ENCODE assay signal across 8 mouse cellular contexts in genomic region chr2:90782458-90782857, GRCm38 (mm10). TPM values are rescaled to one million over a fixed set of nuclear protein-coding genes. Genes with fewer than 3 reads are reported as not detected.
A peak's percentile ranks its signal among the peaks of the same experiment; 100 is the strongest.
DNase-seq lines count a peak whose midpoint lies in the region; ATAC-seq and TF ChIP-seq lines count a peak whose summit lies in the region.

Gene Agbl2 (plus strand): TSS chr2:90782727.

- peak within 1 kb of the TSS; percentile 38 for H3K4me3 ChIP-seq in spleen, adult 2 months (ENCODE audit: extremely low read depth, insufficient read depth, insufficient read length)
- peak within 1 kb of the TSS; percentile 51 to 58 for H3K4me3 ChIP-seq in heart, embryonic 14.5 days (ENCODE audit: control insufficient read depth in 1 of 2, insufficient read depth in 1 of 2, low read depth in 1 of 2, low read length in 2 of 2)
- peak within 1 kb of the TSS; percentile 47 for H3K4me3 ChIP-seq in limb, embryonic 12.5 days (replicated peaks)
- H3K4me3 ChIP-seq in midbrain, embryonic 11.5 days (ENCODE audit: low read depth, low read length) = peak within 1 kb of the TSS; percentile 26

- TF ChIP-seq CTCF in spleen, adult 2 months (IDR thresholded peaks at IDR 0.05; ENCODE audit: extremely low read depth, insufficient read depth, insufficient read length, insufficient replicate concordance) = no peak

- peak within 1 kb of the TSS; percentile 71 for H3K9ac ChIP-seq in heart, embryonic 14.5 days (ENCODE audit: low read length)
- H3K9ac ChIP-seq in limb, embryonic 12.5 days (replicated peaks) = peak within 1 kb of the TSS; percentile 58
- H3K9ac ChIP-seq in midbrain, embryonic 11.5 days (ENCODE audit: low read length) = peak within 1 kb of the TSS; percentile 49

- H3K4me2 ChIP-seq in heart, embryonic 14.5 days (ENCODE audit: low read length) = peak within 1 kb of the TSS; percentile 96
- H3K4me2 ChIP-seq in limb, embryonic 12.5 days = peak within 1 kb of the TSS; percentile 94
- peak within 1 kb of the TSS; percentile 63 for H3K4me2 ChIP-seq in midbrain, embryonic 11.5 days

- H3K36me3 ChIP-seq in spleen, adult 2 months (ENCODE audit: control insufficient read depth, insufficient read depth, low read length) = peaks cover 32% of the 10 kb centered on the region
- peaks cover 36% of the 10 kb centered on the region for H3K36me3 ChIP-seq in heart, embryonic 14.5 days (ENCODE audit: control insufficient read depth, insufficient read depth, low read length)
- peaks cover 31% of the 10 kb centered on the region for H3K36me3 ChIP-seq in limb, embryonic 12.5 days
- peaks cover 18% of the 10 kb centered on the region; the same call in 1 of the 2 replicates for H3K36me3 ChIP-seq in midbrain, embryonic 11.5 days (ENCODE audit: control insufficient read depth, insufficient read depth, low read length)

- WGBS in spleen, adult 2 months = 9% methylated on average over 11 of the region's 11 CpGs
- WGBS in heart, embryonic 14.5 days = 4% methylated on average over 11 of the region's 11 CpGs
- 3% methylated on average over 11 of the region's 11 CpGs for WGBS in limb, embryonic 12.5 days
- WGBS in midbrain, embryonic 11.5 days = 6% methylated on average over 11 of the region's 11 CpGs

- H3K27ac ChIP-seq in spleen, adult 2 months (ENCODE audit: insufficient read depth, low read length) = no peak within 1 kb of the TSS
- H3K27ac ChIP-seq in heart, embryonic 14.5 days (replicated peaks in 1 of 2; ENCODE audit: control insufficient read depth in 1 of 2, insufficient read depth in 1 of 2, low read depth in 2 of 2, low read length in 2 of 2) = no peak within 1 kb of the TSS
- no peak within 1 kb of the TSS; the same call in 1 of the 2 replicates for H3K27ac ChIP-seq in limb, embryonic 12.5 days
- H3K27ac ChIP-seq in midbrain, embryonic 11.5 days (ENCODE audit: low read depth, low read length) = no peak within 1 kb of the TSS

- no peak for TF ChIP-seq POLR2A in spleen, adult 2 months (IDR thresholded peaks at IDR 0.05; ENCODE audit: low read depth, low read length)

- DNase-seq in spleen, adult 2 months (ENCODE audit: low read depth in 1 of 2, low spot score in 2 of 2) = no peak
- DNase-seq in spleen, postnatal 36 days (ENCODE audit: low spot score in 2 of 2) = no peak
- peak; percentile 69 for DNase-seq in embryo, embryonic 10.5 days (ENCODE audit: low spot score)
- peak; percentile 92 for DNase-seq in midbrain, embryonic 11.5 days (ENCODE audit: low spot score, missing footprints)
- no peak for DNase-seq in right cerebral cortex, postnatal 10 days (ENCODE audit: low spot score in 2 of 2)

- no peaks in the 10 kb centered on the region for H3K27me3 ChIP-seq in spleen, adult 2 months (ENCODE audit: control insufficient read depth, insufficient read depth, low read length)
- H3K27me3 ChIP-seq in heart, embryonic 14.5 days (ENCODE audit: control insufficient read depth, insufficient read depth, low read length) = no peaks in the 10 kb centered on the region
- peaks cover 17% of the 10 kb centered on the region for H3K27me3 ChIP-seq in limb, embryonic 12.5 days
- no peaks in the 10 kb centered on the region; the same call in 1 of the 2 replicates for H3K27me3 ChIP-seq in midbrain, embryonic 11.5 days (ENCODE audit: control insufficient read depth, insufficient read depth, low read length)

- H3K4me1 ChIP-seq in spleen, adult 2 months (ENCODE audit: control insufficient read depth, insufficient read depth, insufficient read length) = no peaks in the 10 kb centered on the region; the same call in 1 of the 2 replicates
- H3K4me1 ChIP-seq in heart, embryonic 14.5 days (ENCODE audit: control insufficient read depth in 2 of 2, insufficient read depth in 2 of 2, low read length in 2 of 2) = peaks cover 2 to 18% of the 10 kb centered on the region in 2 experiments; a peak in 2 of 4 replicates
- H3K4me1 ChIP-seq in limb, embryonic 12.5 days (replicated peaks) = peaks cover 12% of the 10 kb centered on the region
- peaks cover 8% of the 10 kb centered on the region for H3K4me1 ChIP-seq in midbrain, embryonic 11.5 days (ENCODE audit: control insufficient read depth, insufficient read depth, low read length)

- H3K9me3 ChIP-seq in heart, embryonic 14.5 days (ENCODE audit: control insufficient read depth, low read length) = no peaks in the 10 kb centered on the region
- no peaks in the 10 kb centered on the region for H3K9me3 ChIP-seq in limb, embryonic 12.5 days
- H3K9me3 ChIP-seq in midbrain, embryonic 11.5 days (ENCODE audit: control insufficient read depth, low read length) = no peaks in the 10 kb centered on the region

- ATAC-seq in heart, embryonic 14.5 days (ENCODE audit: insufficient number of reproducible peaks, insufficient read depth, low FRiP score, low read depth) = peak; percentile 36; the same call in 1 of the 2 replicates
- peak; percentile 77 for ATAC-seq in limb, embryonic 12.5 days (ENCODE audit: insufficient number of reproducible peaks, insufficient read depth, low FRiP score, low TSS enrichment, low read depth)
- peak; percentile 69 for ATAC-seq in midbrain, embryonic 11.5 days (ENCODE audit: low FRiP score)
- ATAC-seq in frontal cortex, adult (ENCODE audit: low TSS enrichment) = no peak

RNA-seq across cellular contexts. Expression of gene Agbl2, which starts in this region (rescaled TPM):
- 0.06 and 0.12 TPM in 2 replicates for polyA plus RNA-seq in spleen, adult 2 months (2012; rRNA removed)
- polyA plus RNA-seq in heart, embryonic 14.5 days (2014; fragmentation: Nextera tagmentation; extraction: Ambion mirVana) = 2.3 and 2.4 TPM in 2 replicates
- polyA plus RNA-seq in limb, embryonic 12.5 days (2016; fragmentation: Nextera tagmentation; extraction: Ambion mirVana) = 0.59 and 1.1 TPM in 2 replicates
- polyA plus RNA-seq in midbrain, embryonic 11.5 days (2014; fragmentation: Nextera tagmentation; extraction: Ambion mirVana) = 0.50 and 0.85 TPM in 2 replicates

Comparison
In these comparisons a context has a peak if more than half of its experiments do, and no peak if none do; other contexts are left out.
1. Peak in DNase-seq, ATAC-seq, H3K4me3 ChIP-seq, H3K9ac ChIP-seq and H3K4me2 ChIP-seq in midbrain, embryonic 11.5 days; RNA of the gene not detected or under 1 TPM.